Mouse (Mus musculus) liver, embryonic 14.5 days (tissue): ENCODE measurements at regions not wholly inside any gene's neighbourhood (a gene's known extent, or its start where the extent isn't known, plus 50 kb on each side); places are given as distances from the start of the nearest gene placed in this dataset.

Experiments
- CTCF ChIP-seq: IDR thresholded peaks from 2 replicates; pipeline ENCODE4 v1.5.1; 2016; ENCODE audit warnings: antibody characterized with exemption, low read depth, control low read depth
- EP300 ChIP-seq: IDR thresholded peaks from 2 replicates; pipeline ENCODE4 v1.6.1; 2016; ENCODE audit warnings: antibody characterized with exemption, low read depth

- TF ChIP-seq CTCF = no peak
- no peak for TF ChIP-seq EP300
These were observed 105.5 kb upstream of the Unc5b start for GRCm38 (mm10) chr10:60936659-60937516.
